Mouse (Mus musculus): Measurements from ENCODE around the gene Cntn5. TPM values are rescaled to one million over a fixed set of nuclear protein-coding genes. Genes with fewer than 3 reads are reported as not detected.

The Cntn5 gene
- not detected in 2 replicates for polyA plus RNA-seq (2012; rRNA removed; ENCODE audit: low replicate concordance)

DNA sequence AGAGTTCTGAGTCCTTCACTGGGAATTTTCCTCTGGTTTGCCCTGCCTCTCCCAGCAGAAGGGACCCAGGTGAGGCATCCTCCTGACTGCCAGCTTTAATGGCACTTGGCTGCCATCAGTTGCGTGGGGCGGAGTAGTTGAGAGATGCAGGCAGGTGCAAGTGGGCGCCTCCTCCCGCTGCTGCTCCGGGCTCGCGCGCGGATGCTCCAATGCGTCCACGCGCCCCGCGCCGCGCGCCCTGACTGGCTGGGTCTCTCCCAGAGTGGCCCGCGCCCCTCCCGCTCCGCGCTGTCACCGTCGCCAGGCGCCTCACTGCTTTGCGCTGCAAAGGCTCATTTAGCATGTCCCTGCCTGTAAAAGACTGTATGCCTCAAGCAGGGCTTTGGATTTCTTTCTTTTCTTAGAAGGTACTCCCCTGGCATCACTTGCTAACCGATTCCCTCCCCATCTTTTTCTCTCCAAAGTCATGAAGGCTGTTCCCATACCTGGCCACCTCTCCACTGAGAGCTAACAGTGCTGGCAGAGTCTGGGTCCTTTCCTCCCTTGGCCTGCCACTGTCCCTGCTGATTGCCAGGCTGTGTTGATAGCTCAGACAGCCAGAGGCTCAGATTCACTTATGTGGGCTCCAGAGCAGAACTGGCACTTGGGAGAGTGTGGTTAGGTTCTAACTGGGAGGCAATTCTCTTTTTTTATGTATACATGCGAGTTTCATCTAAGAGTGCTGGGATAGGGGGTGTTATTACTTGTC, at the start of gene Cntn5:
TSS of gene Cntn5 (minus strand) at position 160 of the 748 bp plus-strand sequence.

